Mouse (Mus musculus) adrenal gland, adult 2 months (tissue): ENCODE measurements around the gene Siglech. TPM values are rescaled to one million over a fixed set of nuclear protein-coding genes. Genes with fewer than 3 reads are reported as not detected.

ENCODE experiments used
- polyA plus RNA-seq: library from polyadenylated mRNA; depleted of rRNA; stranded (reverse); fragments of >200 nt; gene quantifications from 2 replicates; pipeline ENCODE4 v1.2.3, GENCODE M21; 2012; rRNA removed
- total RNA-seq, 2 experiments: library from RNA; stranded (reverse); gene quantifications; 2 replicates each; pipeline ENCODE4 v1.2.3; 2021

Gene Siglech
- total and polyA plus RNA-seq, 3 experiments = 0.46 to 1.4 (median 0.88) TPM

Other genes starting within 250 kb of the Siglech start
- 10 to 100 TPM; 14.8 to 19.5 TPM for gene Tubgcp5, start 26.0 kb downstream of the Siglech start, total RNA-seq
- 2.0 and 2.6 TPM in 2 replicates for gene Tubgcp5, start 26.0 kb downstream of the Siglech start, polyA plus RNA-seq
- 10 to 100 TPM; 76.4 to 79.0 TPM for gene Cyfip1, start 73.6 kb downstream of the Siglech start, total RNA-seq
- 26.2 and 40.1 TPM in 2 replicates for gene Cyfip1, start 73.6 kb downstream of the Siglech start, polyA plus RNA-seq
- 10 to 100 TPM; 29.6 to 41.9 TPM for gene Nipa2, start 194.3 kb downstream of the Siglech start, total RNA-seq
- gene Nipa2, start 194.3 kb downstream of the Siglech start, polyA plus RNA-seq = 37.4 and 42.5 TPM in 2 replicates